Mouse (Mus musculus): ENCODE results near the gene Ptpn13.

Gene Ptpn13

DNA sequence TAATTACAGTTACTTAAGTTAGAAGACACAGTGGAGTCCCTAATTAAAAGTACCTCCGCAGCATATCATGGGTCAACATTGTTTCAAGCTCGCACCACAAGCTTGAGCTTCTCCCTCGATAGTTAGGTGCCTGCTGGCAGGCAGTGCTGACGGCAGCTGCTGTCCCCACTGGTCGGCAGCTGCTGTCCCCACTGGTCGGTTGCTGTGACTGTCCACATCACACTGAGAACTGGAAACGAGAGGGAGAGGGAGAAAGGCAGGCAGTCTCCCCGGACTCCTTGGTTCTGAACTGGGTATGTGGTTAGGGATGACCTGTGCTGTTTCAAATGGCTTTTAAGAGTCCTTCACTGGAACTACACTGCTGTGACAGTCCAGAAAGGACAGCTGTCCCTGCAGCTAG lies 33.4 kb downstream of the Ptpn13 start:
- DNase-seq (ENCODE audit: low read depth, low spot score) = no peak

DNA sequence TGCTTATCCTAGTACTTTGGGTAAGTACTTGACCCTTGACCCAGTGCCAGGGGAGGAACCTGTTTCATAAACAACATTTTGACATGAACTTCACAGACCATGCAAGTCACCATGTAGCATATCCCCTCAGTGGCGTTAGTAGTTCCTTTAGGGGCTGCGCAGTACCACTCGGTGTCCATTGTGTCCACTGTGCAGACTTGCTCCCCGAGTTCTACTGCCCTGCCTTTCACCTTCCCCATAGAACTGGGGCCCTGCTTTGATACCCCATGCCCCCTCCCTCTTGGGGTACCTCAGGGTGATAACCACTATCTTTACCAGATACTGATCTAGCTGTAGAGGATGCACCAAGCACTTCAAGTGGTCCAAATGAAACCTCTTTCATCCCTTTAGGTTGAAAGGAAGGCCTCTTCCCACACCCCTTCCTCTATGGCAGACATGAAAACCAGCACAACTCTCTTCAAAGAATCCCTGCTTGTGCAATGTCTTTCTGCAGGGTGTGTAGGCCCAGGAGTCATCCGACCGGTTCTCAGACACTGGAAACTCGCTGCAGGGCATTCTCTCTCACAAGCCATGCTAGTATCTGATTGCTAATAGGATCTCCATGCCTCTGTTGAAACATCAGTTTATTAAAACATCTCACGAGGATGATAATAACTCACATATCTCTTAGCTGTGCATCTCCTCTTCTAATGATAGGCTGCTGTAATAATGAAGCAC lies 34.1 kb downstream of the Ptpn13 start:
- DNase-seq (ENCODE audit: low read depth, low spot score) = peak; percentile 27

- DNase-seq (ENCODE audit: low read depth, low spot score) = no peak
Observed at GRCm38 (mm10) chr5:103460903-103461302, 35.9 kb downstream of the Ptpn13 start.

DNA sequence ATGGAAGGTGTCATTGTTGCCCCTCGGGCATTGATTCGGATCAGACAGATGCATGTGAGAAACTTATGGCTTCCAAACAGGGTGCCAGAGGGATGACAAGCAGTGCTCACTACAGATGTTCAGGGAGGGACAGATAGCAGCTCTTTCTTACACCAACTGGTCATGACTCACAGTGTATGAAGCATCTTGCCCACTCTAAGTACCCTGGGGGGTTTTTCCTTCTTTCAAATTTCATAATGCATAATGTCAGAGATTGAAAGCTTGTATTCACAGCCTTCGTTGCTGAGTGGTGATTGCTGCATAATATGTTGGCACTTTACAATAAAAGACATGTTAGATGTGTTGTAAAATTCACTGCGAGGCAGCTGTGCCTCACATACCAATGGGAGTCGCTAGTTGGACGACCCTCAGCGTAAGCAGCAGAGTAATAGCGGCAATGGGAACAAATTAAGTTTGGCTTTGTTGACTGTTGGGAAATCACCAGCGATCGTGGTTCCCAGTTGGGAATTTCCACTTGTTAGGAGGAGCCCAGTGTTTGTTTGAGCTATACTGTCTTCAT lies 38.7 kb downstream of the Ptpn13 start:
- no peak for DNase-seq (ENCODE audit: low read depth, low spot score)

- DNase-seq (ENCODE audit: low read depth, low spot score) = no peak
Observed at GRCm38 (mm10) chr5:103464329-103464728, 39.3 kb downstream of the Ptpn13 start.

DNA sequence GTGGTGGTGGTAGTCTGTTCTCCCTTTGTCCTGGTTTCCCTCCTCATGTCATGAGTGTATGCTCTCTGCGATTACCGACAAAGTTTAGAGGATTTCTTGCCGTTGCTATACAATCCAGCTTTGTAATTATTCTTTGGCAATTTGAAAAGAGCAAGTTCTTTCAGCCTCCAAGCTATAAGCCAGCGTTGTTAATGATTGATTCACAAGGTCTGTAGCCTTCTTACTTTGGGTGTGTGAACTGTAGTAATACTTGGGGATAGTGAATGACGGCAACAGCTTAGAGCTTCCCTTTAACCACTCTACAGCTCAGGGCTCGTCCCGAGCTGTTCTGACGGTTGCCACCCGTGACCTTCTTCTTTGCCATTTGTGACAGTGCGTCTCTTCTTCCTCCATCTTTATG lies 39.8 kb downstream of the Ptpn13 start:
- no peak for DNase-seq (ENCODE audit: low read depth, low spot score)

GRCm38 (mm10) chr5:103472670-103473069 lies 47.7 kb downstream of the Ptpn13 start:
- DNase-seq (ENCODE audit: low read depth, low spot score) = no peak

DNA sequence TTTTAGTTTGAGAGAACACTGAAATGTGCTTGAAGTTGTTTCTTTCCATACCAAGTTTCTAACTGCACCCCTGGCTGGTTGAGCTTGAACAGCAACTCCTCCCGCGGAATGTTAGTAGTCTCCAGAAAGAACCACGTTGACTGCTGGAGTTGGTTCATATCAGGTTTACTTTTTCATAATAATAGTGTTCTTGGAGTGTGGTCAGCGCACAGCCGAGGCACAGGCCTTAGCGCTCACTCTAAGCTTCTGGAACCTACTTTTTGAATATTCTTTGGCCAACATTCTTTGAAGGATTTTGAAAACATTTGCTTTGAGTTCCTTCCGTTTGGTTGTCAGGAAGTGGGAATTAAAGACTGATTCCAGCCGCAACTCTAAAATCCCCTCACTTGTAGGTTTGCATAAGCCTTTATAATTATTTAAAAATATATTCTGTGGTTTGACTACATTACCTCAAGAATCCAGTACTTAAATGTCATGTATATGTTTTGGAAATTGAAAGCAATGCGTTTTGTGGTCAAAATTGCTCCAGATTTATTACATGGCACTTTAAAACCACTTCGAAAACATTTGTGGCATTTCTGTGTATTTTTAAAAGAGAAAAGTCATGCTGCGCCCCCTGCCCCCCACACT lies 48.6 kb downstream of the Ptpn13 start:
- no peak for DNase-seq (ENCODE audit: low read depth, low spot score)

- no peak for DNase-seq (ENCODE audit: low read depth, low spot score)
Observed at GRCm38 (mm10) chr5:103474259-103474658, 49.3 kb downstream of the Ptpn13 start.

- no peak for DNase-seq (ENCODE audit: low read depth, low spot score)
Observed at GRCm38 (mm10) chr5:103475503-103475902, 50.5 kb downstream of the Ptpn13 start.

GRCm38 (mm10) chr5:103479503-103479902 lies 54.5 kb downstream of the Ptpn13 start:
- DNase-seq (ENCODE audit: low read depth, low spot score) = no peak

DNA sequence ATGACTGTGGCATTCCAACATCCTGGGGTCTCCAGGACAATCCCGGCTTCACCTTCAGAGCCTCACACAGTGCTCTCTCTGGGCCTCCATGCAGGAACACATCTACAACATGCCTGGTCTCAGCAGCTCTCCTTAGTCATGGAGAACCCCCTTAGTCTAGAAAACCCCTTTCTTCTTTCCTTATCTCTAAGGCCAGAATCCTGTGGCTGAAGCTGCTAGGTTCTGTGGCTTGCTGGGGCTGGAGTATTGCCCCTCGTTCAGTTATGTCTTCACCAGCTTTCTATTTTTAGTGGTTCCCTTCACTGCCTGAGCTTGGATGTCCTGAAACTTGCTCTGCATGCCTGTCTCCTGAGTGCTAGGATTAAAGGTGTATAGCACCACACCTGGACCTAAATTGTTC lies 56.2 kb downstream of the Ptpn13 start:
- no peak for DNase-seq (ENCODE audit: low read depth, low spot score)

GRCm38 (mm10) chr5:103487001-103487400 lies 62.0 kb downstream of the Ptpn13 start:
- DNase-seq (ENCODE audit: low read depth, low spot score) = no peak

- no peak for DNase-seq (ENCODE audit: low read depth, low spot score)
Observed at GRCm38 (mm10) chr5:103490964-103491363, 66.0 kb downstream of the Ptpn13 start.

GRCm38 (mm10) chr5:103491788-103492187 lies 66.8 kb downstream of the Ptpn13 start:
- no peak for DNase-seq (ENCODE audit: low read depth, low spot score)

DNA sequence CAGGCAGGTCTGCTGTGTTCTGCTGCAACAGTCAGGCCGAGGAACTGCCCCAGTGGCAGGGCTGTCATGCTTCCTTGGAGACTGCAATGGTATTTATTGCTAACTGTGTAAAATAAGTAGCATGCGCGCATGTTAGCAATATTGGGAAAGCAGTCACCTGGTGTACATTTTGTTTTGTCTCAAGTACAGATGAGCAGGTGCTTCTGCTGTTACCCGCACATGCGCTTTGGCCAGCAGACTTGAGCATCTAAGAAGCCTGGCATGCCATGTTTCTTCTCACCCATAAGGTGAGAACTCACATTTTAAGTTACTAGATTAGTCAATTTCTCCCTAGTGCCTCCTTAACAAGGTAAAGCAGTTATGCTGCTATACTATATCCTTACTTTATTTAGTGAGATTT lies 72.1 kb downstream of the Ptpn13 start:
- DNase-seq (ENCODE audit: low read depth, low spot score) = no peak

GRCm38 (mm10) chr5:103497480-103497879 lies 72.5 kb downstream of the Ptpn13 start:
- no peak for DNase-seq (ENCODE audit: low read depth, low spot score)

DNA sequence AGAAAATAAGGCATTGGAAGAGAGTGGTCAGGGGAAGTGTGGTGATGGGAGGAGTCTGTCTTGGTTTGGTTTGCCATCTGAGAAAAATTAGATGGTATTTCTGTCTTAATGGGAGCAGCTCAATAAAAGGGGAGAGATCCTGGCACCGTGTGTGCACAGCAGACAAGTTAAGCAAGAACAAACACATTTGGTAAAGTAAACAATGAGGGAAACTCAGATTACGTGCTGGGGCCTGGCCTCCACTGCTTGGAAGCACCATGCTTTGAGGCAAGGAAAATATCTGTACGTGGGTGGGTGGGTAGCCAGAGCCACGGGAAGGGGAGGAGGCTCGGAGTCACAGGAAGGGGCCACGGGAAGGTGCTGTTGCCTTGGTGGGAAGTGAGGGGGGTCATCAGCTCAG lies 74.3 kb downstream of the Ptpn13 start:
- no peak for DNase-seq (ENCODE audit: low read depth, low spot score)

GRCm38 (mm10) chr5:103501076-103501475 lies 76.1 kb downstream of the Ptpn13 start:
- DNase-seq (ENCODE audit: low read depth, low spot score) = no peak

GRCm38 (mm10) chr5:103501839-103502238 lies 76.8 kb downstream of the Ptpn13 start:
- DNase-seq (ENCODE audit: low read depth, low spot score) = no peak

- no peak for DNase-seq (ENCODE audit: low read depth, low spot score)
Observed at GRCm38 (mm10) chr5:103513162-103513561, 88.2 kb downstream of the Ptpn13 start.

GRCm38 (mm10) chr5:103514441-103514840 lies 89.4 kb downstream of the Ptpn13 start:
- no peak for DNase-seq (ENCODE audit: low read depth, low spot score)

DNA sequence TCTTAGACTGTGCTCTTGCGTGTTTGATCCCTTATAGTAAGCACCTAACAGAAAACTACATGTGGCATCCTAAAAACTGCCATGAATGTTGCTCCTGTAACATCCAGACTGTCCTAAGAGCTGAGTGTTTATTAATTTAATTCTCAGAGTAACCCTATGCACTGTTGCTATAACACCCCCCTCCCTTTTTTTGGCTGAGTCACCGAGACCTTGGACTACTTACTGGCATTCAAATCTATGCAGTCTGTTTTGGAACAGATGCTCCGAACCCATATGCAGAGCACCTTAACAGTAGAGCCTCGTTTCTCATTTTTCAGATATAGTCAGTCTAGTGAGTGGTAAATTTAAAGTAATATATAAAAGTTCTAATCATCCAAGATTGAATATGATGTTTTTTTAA lies 90.9 kb downstream of the Ptpn13 start:
- no peak for DNase-seq (ENCODE audit: low read depth, low spot score)

Data from forelimb bud, embryonic 11.5 days (tissue).